Mouse (Mus musculus) C2C12 (cell line): ENCODE data around the gene Pdss2.

Source experiments
- CEBPB ChIP-seq: IDR thresholded peaks from one replicate; pipeline ENCODE4 v1.6.1; 2011; ENCODE audit warnings: low read depth, mild to moderate bottlenecking, control low read depth, moderate library complexity
- CTCF ChIP-seq: IDR thresholded peaks from one replicate; pipeline ENCODE4 v1.5.1; 2011; ENCODE audit not compliant: control insufficient read depth, insufficient read depth, insufficient read length
- MAX ChIP-seq: IDR thresholded peaks from one replicate; pipeline ENCODE4 v1.6.1; 2011; ENCODE audit warnings: mild to moderate bottlenecking, control low read depth

DNA sequence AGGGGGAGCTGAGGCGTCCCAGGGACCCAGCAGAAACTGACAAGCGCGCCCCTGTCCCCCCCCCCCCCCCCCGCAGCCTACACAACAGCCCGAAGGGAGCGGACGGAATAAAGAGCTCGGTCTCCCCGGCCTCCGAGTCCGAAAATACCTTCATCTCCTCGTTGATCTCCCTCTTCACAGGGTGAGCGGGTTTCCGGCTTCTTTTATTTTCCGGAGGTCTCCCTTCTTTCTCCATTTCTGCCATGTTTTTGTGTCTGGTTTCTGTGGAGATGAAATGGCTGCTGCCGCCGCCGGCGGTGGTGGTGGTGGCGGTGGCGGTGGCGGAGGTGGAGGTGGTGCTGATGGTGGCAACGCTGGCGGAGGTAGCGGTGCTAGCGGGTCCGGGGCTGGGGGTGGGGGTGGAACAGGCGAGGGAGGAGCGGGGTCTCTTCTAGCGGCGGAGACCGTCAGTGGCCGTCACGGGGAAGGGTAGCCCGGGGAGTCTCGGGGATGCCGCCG lies 47.4 kb upstream of the Pdss2 start:
- TF ChIP-seq CTCF (no peak), MAX (no peak), CEBPB (no peak)
